Mouse (Mus musculus): ENCODE data around the gene Cx3cr1.

DNA sequence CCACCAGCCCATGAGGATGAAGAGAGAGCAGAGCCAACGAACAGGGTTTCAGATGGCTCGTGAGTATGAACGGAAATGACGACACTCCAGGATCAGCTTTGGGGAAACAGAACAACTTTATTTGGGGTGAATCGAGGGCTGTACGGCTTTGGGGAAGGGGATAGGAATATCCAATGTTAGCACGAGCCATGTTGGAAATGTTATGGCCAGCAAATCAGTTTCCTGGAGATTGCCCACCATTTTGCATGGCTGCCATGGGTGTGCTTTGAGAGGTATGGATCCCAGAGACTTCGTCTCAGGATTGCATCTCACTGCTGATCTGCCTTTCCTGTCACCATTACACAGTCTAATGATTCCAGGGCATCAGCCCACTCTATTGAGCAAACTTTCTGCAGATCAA lies 29.6 kb upstream of the Cx3cr1 start:
- no peak for TF ChIP-seq CTCF (IDR thresholded peaks at IDR 0.05; ENCODE audit: control insufficient read depth, insufficient read depth, insufficient read length)
- TF ChIP-seq MYOG (IDR thresholded peaks at IDR 0.05; ENCODE audit: control insufficient read depth, extremely low read depth, insufficient read length), result no peak
- no peak for TF ChIP-seq CEBPB (IDR thresholded peaks at IDR 0.05; ENCODE audit: low read depth)
- TF ChIP-seq MYOD1 (IDR thresholded peaks at IDR 0.05; ENCODE audit: control insufficient read depth, insufficient read length, low read depth), result no peak
- TF ChIP-seq USF1 (IDR thresholded peaks at IDR 0.05; ENCODE audit: low read depth), result no peak
